Mouse (Mus musculus) retina, embryonic 14.5 days (tissue): ENCODE measurements around the gene Gm48552.
A peak's percentile ranks its signal among the peaks of the same experiment; 100 is the strongest.

ENCODE experiments used
- DNase-seq: peaks from one replicate; pipeline ENCODE4 v3.0.0-alpha.2; 2015; ENCODE audit warnings: low spot score

The Gm48552 gene

GRCm38 (mm10) chr10:81406504-81407440 lies 18.0 kb downstream of the Gm48552 start:
- peak; percentile 39 for DNase-seq

DNA sequence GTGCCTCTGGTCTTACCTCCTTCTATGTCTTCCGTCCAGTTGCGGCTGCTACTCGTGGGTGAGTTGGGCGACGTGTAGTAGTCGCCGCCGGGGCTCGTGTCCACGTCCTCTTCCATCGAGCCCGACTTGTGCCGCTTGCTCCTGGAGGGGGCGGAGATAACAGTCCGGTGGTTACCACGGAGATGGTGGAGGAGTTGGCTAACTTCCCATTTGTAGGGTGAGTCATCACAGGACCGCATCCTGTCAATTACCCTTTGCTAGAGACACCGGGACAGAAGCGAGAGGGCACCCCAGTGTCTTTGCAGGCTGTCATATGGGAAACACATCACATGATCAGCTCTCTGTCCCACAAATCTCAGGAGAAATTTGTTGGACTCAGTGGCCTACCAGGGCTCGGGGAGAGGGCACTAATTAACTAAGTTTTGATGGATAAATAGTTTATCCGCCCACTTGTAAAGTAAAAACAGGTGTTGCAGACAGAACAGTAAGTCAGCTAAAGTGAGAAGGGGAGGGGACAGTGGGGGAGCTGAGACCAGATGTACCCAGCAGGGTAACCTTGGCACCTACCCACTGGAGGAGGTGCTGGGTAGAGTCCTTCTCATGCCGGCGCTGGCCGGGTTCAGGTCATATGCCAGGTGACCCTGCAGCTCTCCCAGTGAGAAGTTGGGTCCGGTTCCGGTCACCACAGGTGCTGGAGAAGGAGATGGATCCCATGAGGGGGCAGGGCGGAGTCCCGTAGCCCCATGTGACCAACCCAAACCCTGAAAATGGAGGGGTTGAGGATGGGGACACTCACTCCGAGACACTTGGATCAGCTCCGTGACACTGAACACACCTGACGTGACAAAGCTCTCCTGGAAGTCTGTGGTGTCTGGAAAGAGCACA lies 19.0 kb downstream of the Gm48552 start:
- DNase-seq, result peak; percentile 49

GRCm38 (mm10) chr10:81408424-81408729 lies 19.6 kb downstream of the Gm48552 start:
- DNase-seq, result no peak

DNA sequence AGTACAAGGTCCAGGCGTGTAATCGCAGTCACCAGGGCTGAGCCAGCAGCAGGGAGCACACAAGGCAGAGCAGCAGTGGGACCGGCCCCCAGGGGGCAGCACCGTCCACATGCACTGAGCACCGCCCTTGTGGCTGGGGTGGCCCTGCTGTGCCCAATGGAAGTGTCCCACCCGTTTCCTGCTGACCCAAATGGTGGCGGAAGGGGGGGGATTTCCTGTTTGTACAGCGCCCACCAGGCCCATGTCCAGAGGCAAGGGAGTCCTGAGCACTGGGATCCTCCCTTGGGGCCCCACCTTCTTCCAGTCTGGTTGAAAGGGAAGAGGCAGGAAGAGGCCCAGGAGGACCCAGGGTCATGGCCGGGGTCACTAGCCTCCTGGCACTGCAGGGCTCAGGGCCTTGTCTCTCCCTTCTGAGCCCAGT lies 20.1 kb downstream of the Gm48552 start:
- peak; percentile 80 for DNase-seq

DNA sequence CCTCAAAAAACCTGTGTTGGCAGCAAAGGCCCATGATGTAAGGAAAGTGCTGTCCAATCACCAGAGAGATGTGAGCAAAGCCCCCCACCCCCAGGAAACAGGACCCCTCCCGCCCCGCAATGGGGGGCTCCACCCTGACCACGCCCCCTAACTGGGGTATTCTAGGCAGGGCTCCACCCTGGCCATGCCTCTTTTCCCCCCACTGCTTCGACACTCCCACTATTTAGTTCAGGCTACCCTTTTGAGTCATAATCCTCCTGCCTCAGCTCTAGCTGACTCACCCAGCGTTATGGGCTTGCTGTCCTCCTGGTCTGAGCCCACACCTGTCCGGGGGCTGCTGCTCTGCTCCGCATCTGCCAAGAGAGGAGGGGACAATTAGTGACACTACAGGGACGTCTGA lies 20.5 kb downstream of the Gm48552 start:
- DNase-seq, result no peak

GRCm38 (mm10) chr10:81410350-81410749 lies 21.5 kb downstream of the Gm48552 start:
- no peak for DNase-seq

DNA sequence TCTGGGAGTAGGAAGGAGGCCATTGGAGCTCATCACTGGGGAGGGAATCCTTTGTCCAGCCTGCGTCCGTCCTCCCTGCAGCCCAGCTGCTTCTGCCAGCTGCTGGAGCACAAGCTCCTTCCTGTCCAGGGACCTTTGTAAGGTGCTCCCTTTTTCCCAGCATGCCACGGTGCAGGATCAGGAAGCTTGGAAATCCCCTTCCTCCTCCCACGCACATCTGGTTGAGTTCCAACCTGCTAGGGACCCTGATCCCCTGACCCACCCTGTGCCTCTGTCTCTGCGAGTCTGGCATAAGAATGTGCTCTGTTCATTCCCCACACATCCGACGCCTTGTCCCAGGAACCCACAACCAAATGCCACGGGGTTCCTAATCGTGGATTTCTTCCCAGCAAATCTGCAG lies 22.2 kb downstream of the Gm48552 start:
- DNase-seq, result no peak

GRCm38 (mm10) chr10:81411471-81412400 lies 22.9 kb downstream of the Gm48552 start:
- DNase-seq, result no peak

- DNase-seq, result no peak
These were observed 23.9 kb downstream of the Gm48552 start for GRCm38 (mm10) chr10:81412586-81413309.

DNA sequence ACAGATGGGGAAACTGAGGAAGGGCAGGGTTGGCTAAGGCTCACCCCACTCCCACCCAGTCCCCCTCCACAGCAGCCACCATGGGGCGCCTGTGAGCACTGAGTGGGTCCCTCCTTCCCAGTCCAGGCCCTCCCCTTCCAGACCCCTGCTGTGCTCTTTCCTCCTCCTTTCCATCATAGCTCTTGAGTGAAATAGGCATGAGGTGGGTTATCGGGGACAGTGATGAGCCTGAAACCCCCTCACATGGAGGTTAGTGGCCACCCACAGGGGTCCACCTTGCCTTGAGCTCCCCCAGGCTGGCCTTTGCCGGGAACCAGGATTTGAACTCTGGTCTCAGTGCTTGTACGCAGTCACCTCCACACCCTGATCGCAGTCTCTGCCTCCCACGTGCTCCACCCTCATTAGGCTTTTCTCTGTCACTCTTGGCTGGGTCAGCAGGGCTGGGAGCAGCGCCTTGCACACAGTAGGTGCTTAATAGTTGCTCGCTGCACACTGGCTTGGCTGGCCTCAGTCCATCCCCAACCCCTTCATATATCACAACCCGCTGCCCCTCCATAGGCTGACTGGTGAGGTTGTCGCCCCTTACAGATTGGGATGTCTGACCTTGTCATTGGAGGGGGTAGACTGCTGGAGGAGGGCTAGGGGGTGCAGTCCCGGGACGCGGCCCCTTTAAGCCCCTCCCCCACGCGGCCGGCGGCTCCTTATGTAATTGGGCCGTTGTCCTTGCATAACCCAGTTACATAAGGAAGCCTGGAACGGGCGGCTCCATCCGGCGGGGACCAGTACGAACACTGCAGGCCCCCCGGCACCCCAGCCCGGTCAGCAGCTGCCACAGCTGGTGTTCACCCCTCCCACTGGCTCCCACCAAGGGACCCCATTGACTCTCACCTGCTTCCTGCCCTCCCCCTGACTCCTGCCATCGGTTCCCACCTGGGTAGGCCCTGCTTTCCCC lies 24.8 kb downstream of the Gm48552 start:
- peak; percentile 77 for DNase-seq

- DNase-seq, result no peak
These were observed 25.9 kb downstream of the Gm48552 start for GRCm38 (mm10) chr10:81414682-81415081.

DNA sequence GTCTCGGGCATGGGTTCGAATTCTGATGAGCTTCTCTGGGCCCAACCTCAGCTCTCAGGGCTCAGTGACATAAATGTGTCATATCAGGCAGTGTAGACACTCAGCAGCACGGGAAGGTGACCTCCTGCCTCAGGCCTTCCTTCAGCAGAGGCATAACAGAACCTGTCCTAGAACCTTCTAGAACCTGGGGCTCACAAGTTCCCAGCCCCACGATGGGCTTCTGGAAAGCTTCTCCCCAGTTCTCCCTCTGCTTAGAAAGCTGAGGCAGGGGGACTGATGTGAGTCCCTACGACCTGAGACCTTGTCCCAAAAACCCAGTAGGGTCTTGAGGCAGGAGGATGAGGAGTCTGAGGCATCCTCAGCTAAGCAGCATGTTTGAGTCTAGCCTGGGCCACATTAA lies 26.3 kb downstream of the Gm48552 start:
- DNase-seq, result no peak

DNA sequence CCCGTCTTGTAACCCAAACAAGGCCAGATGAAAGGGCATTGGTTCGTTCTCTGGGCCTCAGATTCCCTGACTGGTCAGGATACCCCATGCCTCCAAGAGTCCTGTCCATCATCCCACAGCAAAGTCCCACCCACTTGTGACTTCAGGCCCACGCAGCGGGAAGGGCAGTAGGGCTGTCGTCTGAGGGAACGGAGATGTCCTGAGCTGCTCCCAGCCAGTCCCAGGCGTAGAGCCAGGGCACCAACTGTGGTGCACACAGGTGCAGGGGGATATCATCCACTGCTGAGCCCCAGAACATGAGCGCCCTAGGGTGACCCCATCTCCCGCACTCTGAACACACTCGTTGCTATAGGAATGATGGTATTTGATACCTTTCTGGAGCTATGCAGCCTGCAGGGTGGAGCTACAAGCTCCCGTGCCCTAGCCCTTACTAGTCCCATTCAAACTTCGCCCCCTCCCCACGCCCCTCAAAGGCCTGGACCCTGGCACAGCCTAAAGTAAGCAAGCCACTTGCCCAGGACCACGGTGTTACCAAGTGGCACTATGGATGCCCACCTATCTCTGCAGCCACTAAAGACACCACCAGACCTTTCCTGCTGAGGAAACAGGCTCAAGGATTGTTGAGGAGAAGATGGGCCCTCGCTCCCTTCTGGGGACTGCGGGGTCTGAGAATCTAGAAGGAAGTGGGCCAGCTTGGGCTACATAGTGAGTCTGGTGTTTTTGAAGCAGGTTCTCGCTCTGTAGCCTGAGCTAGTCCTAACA lies 26.9 kb downstream of the Gm48552 start:
- DNase-seq, result no peak

GRCm38 (mm10) chr10:81416581-81417226 lies 27.9 kb downstream of the Gm48552 start:
- peak; percentile 84 for DNase-seq

DNA sequence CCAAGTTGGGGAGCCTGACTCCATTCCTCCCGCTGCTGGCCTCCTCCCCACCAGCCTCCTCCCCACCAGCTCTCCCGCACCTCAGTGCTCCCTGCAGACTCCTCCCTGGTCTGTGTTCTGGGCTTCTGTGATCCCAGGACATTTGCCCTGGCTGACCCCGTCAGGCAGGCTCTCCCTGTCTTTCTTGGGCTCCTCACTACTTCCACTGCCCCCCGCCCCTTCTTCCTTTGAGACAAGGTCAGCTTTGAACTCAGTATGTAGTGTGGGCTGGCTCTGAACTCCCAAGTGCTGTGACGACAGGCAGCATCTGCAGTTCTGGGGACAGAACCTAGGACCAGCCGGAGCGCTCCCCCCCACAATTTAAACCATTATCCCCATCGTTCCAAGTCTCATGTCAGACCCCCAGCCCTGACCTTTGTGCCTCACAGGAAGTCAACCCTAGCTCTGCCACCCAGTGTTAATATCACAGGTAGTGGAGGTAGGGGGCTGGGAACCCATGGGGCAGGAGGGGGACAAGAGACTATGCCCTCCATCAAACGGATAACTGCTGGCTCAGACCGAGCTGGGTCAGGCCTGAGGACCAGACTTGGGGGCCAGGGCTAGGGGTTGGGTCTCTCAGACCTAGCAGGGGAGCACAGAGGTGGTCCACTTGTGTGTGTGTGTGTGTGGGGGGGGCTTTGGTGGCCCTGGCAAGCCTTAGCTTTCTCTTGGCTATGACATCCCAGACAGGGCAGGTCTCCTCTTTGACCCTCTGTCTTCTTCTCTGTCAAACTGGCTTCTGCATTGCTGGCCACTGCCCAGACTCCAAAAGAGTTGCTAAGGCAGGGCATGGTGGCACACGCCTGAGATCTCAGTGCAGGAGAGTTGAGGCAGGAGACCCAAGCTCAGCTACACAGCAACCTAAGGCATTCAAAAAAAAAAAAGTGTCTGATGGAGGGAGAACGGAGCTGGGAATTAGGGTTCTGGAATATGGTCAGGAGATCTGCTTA lies 28.7 kb downstream of the Gm48552 start:
- DNase-seq, result no peak

- DNase-seq, result no peak
These were observed 29.6 kb downstream of the Gm48552 start for GRCm38 (mm10) chr10:81418216-81419070.
